Mouse (Mus musculus) heart, postnatal 0 days (tissue): ENCODE measurements at regions not wholly inside any gene's neighbourhood (a gene's known extent, or its start where the extent isn't known, plus 50 kb on each side); places are given as distances from the start of the nearest gene placed in this dataset.

Source experiments
- ATAC-seq: fragments of 200-750 bp; cut with Nextera tagmentation; 2 replicates; pipeline ENCODE4 v1.8.0; 2017; ENCODE audit warnings: low read depth, moderate number of reproducible peaks, moderate library complexity; ENCODE audit not compliant: insufficient read depth
- DNase-seq: peaks from one replicate; pipeline ENCODE4 v3.0.0-alpha.2; 2016; ENCODE audit warnings: low spot score
- H3K27ac ChIP-seq: fragments of 300-500 bp; sonication (generic); 2 replicates; pipeline ENCODE4 v1.5.1; 2014; ENCODE audit warnings: low read depth, mild to moderate bottlenecking
- H3K27me3 ChIP-seq: fragments of 300-500 bp; sonication (generic); 2 replicates; pipeline ENCODE4 v1.6.1; 2014; ENCODE audit warnings: low read length, mixed read lengths; ENCODE audit not compliant: control insufficient read depth, insufficient read depth
- H3K36me3 ChIP-seq: fragments of 300-500 bp; sonication (generic); replicated peaks from 2 replicates; pipeline ENCODE4 v1.6.1; 2014; ENCODE audit warnings: low read length, mixed read lengths; ENCODE audit not compliant: control insufficient read depth, insufficient read depth
- H3K4me1 ChIP-seq: fragments of 300-500 bp; sonication (generic); 2 replicates; pipeline ENCODE4 v1.6.1; 2014; ENCODE audit warnings: antibody characterized with exemption; ENCODE audit not compliant: control insufficient read depth, insufficient read depth
- H3K4me2 ChIP-seq: fragments of 300-500 bp; sonication (generic); 2 replicates; pipeline ENCODE4 v1.6.1; 2014; ENCODE audit warnings: low read depth, mild to moderate bottlenecking, low read length, moderate library complexity
- H3K4me3 ChIP-seq: fragments of 300-500 bp; sonication (generic); 2 replicates; pipeline ENCODE4 v1.5.1; 2014; ENCODE audit warnings: low read depth, low read length
- H3K9ac ChIP-seq: fragments of 300-500 bp; sonication (generic); replicated peaks from 2 replicates; pipeline ENCODE4 v1.6.1; 2014; ENCODE audit warnings: low read depth, low read length, mixed read lengths
- H3K9me3 ChIP-seq: fragments of 300-500 bp; sonication (generic); replicated peaks from 2 replicates; pipeline ENCODE4 v1.6.1; 2016; ENCODE audit warnings: low read length; ENCODE audit not compliant: control insufficient read depth
- CTCF ChIP-seq: IDR thresholded peaks from 2 replicates; pipeline ENCODE4 v1.5.1; 2016; ENCODE audit warnings: antibody characterized with exemption, control low read depth, low read depth
- EP300 ChIP-seq: IDR thresholded peaks from 2 replicates; pipeline ENCODE4 v1.6.1; 2016; ENCODE audit warnings: antibody characterized with exemption, low read depth
- WGBS: fragments of 180-500 bp; shearing (Covaris S2); extraction: QIAGEN DNeasy Blood & Tissue Kit; methylation state at CpG from one replicate; pipeline ENCODE4 v1.1.7; 2014; 5-methylcytosine and 5-hydroxymethylcytosine counted together

DNA sequence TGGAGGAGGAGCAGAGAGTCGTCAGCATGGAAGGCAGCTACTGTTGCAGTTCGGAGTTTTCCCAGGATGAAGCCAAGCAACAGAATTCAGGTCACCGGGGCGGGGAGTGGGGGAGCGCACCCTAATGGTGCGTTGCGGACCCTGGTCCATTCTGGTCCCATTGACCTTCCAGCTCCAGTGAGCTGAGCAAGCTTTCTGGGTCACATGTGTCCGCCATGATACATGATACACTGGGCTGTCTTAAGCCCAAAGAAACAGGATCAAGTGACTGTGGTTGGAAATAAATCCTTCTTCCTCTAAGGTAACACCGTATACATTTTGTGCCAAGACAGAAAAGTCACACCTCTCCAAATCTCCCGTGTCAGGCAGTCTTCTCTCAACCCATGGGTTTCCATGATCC, 107.6 kb downstream of the Tmem200c start:
- no peak for ATAC-seq
- TF ChIP-seq EP300 (no peak), CTCF (no peak)
- 78% methylated on average over 10 of the region's 10 CpGs for WGBS
- H3K9ac ChIP-seq, result no peak overlapping the region
- no peaks in the 10 kb centered on the region for H3K36me3 ChIP-seq
- DNase-seq, result no peak
- H3K4me2 ChIP-seq, result no peak overlapping the region
- no peaks in the 10 kb centered on the region for H3K27me3 ChIP-seq
- no peak overlapping the region for H3K4me3 ChIP-seq
- H3K4me1 ChIP-seq, result no peaks in the 10 kb centered on the region
- no peaks in the 10 kb centered on the region for H3K9me3 ChIP-seq
- H3K27ac ChIP-seq, result no peak overlapping the region

DNA sequence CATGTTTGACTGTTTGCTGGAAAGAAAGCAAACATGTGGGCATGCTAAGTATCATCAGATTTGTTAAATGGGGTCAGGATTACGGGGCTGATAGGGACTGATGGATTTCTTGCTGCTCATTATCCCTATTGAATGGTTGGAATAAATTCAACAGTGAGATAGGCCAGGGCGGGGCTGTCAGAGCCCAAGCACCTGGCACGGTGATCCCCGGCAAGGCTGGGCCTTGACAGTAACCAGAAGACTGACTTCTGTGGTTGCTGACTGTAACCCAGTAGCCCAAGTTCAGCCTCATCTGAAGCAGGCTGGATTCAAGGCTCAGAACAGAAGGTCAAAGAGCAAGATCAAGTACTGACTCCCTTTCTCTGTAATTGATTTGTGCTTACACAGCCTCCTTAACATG, 109.6 kb downstream of the Tmem200c start:
- no peak overlapping the region for H3K27ac ChIP-seq
- no peak overlapping the region for H3K4me3 ChIP-seq
- no peaks in the 10 kb centered on the region for H3K9me3 ChIP-seq
- TF ChIP-seq EP300, result no peak
- no peak for TF ChIP-seq CTCF
- H3K4me1 ChIP-seq, result no peaks in the 10 kb centered on the region
- ATAC-seq, result no peak
- no peak for DNase-seq
- no peaks in the 10 kb centered on the region for H3K36me3 ChIP-seq
- no peak overlapping the region for H3K9ac ChIP-seq
- no peak overlapping the region for H3K4me2 ChIP-seq
- no peaks in the 10 kb centered on the region for H3K27me3 ChIP-seq
- WGBS, result 65% methylated on average over 4 of the region's 4 CpGs

DNA sequence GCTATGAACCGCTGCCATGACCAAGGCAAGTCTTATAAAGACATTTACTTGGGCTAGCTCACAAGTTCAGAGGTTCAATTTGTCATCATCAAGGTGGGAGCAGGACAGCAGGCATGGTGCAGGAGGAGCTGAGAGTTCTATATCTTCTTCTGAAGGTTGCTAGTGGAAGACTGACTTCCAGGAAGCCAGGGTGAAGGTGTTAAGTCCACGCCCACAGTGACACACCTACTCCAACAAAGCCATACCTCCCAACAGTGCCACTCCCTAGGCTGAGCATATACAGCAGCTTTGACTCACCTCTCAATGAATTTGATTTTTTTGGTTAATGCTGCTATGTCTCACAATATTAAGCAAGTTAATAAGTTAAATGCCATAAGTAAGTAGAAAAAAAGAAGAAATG, 119.2 kb upstream of the Epb41l3 start:
- TF ChIP-seq EP300 (no peak), CTCF (no peak)
- H3K4me2 ChIP-seq, result no peak overlapping the region
- no peak for DNase-seq
- H3K27ac ChIP-seq, result no peak overlapping the region
- no peak overlapping the region for H3K9ac ChIP-seq
- 93% methylated on average over 2 of the region's 2 CpGs for WGBS
- no peaks in the 10 kb centered on the region for H3K4me1 ChIP-seq
- H3K4me3 ChIP-seq, result no peak overlapping the region
- ATAC-seq, result no peak
- H3K9me3 ChIP-seq, result no peaks in the 10 kb centered on the region
- no peaks in the 10 kb centered on the region for H3K36me3 ChIP-seq
- no peaks in the 10 kb centered on the region for H3K27me3 ChIP-seq

DNA sequence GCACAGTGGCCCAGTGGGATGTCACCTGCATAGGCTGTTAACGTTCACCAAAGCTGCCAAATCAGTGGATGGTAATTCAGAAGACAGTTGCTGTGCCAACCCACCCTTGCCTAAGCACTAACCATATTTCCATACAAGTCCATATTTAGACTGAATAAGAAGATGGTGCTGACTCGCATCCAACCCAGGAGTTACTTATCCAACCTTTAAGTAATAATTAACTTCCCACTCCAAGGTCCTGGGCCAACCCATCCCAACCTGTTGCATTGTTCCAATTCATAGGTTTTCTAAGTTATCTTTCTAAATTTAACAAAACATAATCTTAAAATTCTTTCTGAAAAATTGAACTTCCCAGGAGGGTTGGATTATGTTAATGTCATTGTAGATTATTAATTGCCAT, 114.3 kb upstream of the Epb41l3 start:
- Histone ChIP-seq H3K36me3 (no peaks in the 10 kb centered on the region), H3K4me3 (no peak overlapping the region), H3K27me3 (no peaks in the 10 kb centered on the region), H3K9ac (no peak overlapping the region), H3K27ac (no peak overlapping the region), H3K9me3 (no peaks in the 10 kb centered on the region), H3K4me2 (no peak overlapping the region), H3K4me1 (no peaks in the 10 kb centered on the region)
- 80% methylated on average over 2 of the region's 2 CpGs for WGBS
- TF ChIP-seq CTCF (no peak), EP300 (no peak)
- DNase-seq (no peak), ATAC-seq (no peak)

DNA sequence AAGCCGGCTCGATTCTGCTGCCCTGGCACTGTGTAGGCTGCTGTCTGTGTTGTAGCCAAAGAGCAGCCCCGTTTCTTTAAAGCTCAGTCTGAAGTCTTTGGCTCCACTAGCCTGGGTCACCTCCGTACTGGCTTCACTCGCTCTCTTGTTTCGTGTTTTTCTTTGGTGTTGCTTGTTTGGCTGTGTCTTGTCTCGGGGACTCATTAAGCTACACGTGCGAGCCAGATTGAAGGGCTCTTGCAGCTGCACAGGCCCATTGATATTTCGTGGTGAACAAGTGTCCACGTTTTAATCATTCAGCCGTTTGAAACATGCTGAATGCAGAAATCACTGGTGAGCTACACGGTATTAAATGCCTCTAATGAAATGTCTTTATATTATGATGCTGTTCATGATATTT, 99.9 kb upstream of the Epb41l3 start:
- Histone ChIP-seq H3K27ac (no peak overlapping the region), H3K9ac (no peak overlapping the region), H3K27me3 (no peaks in the 10 kb centered on the region), H3K9me3 (no peaks in the 10 kb centered on the region), H3K4me1 (no peaks in the 10 kb centered on the region), H3K36me3 (no peaks in the 10 kb centered on the region), H3K4me3 (no peak overlapping the region), H3K4me2 (no peak overlapping the region)
- TF ChIP-seq CTCF, result no peak
- TF ChIP-seq EP300, result no peak
- ATAC-seq (no peak), DNase-seq (no peak)
- 74% methylated on average over 13 of the region's 13 CpGs for WGBS

DNA sequence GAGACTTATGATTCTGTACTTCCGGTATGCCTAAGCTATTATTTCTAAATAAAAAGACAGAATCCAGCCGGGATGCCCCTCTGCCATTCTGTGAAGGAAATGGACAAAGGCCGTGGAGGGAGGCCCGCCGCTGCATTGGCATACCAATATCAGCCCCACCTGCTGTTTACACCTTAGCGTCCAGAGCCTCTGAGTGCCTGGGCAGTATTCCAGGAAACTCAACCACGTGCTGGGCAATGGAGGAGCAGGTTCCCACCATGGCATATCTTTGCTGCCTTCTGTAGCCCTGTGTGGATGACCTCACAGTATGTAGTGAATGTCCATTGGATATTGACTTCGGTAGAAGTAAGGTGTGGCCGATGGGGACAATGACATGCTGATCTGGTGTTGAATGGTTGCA, 97.3 kb upstream of the Epb41l3 start:
- Histone ChIP-seq H3K27ac (no peak overlapping the region), H3K9me3 (no peaks in the 10 kb centered on the region), H3K27me3 (no peaks in the 10 kb centered on the region), H3K9ac (no peak overlapping the region), H3K4me1 (no peaks in the 10 kb centered on the region), H3K36me3 (no peaks in the 10 kb centered on the region), H3K4me3 (no peak overlapping the region), H3K4me2 (no peak overlapping the region)
- ATAC-seq (no peak), DNase-seq (no peak)
- WGBS, result 52% methylated on average over 9 of the region's 9 CpGs
- TF ChIP-seq CTCF, result no peak
- no peak for TF ChIP-seq EP300
